Mouse (Mus musculus) cerebellum, adult 2 months (tissue): Measurements from ENCODE around the gene Rabgap1l.

Experiments
- CTCF ChIP-seq: fragments of 200-500 bp; IDR thresholded peaks from 2 replicates; pipeline ENCODE4 v1.5.1; 2011; ENCODE audit warnings: low read depth, mild to moderate bottlenecking, control low read depth, low read length, moderate library complexity, borderline replicate concordance; ENCODE audit not compliant: insufficient read depth
- POLR2A ChIP-seq: fragments of 200-500 bp; IDR thresholded peaks from 2 replicates; pipeline ENCODE4 v1.6.1; 2011; ENCODE audit warnings: low read length, control low read depth, borderline replicate concordance; ENCODE audit not compliant: insufficient read depth

GRCm38 (mm10) chr1:160519896-160520465 is 273.0 kb downstream of the Rabgap1l start:
- TF ChIP-seq CTCF: no peak
- TF ChIP-seq POLR2A: no peak
